Comparison of ENCODE assay signal across 8 mouse cellular contexts in the genomic region with DNA sequence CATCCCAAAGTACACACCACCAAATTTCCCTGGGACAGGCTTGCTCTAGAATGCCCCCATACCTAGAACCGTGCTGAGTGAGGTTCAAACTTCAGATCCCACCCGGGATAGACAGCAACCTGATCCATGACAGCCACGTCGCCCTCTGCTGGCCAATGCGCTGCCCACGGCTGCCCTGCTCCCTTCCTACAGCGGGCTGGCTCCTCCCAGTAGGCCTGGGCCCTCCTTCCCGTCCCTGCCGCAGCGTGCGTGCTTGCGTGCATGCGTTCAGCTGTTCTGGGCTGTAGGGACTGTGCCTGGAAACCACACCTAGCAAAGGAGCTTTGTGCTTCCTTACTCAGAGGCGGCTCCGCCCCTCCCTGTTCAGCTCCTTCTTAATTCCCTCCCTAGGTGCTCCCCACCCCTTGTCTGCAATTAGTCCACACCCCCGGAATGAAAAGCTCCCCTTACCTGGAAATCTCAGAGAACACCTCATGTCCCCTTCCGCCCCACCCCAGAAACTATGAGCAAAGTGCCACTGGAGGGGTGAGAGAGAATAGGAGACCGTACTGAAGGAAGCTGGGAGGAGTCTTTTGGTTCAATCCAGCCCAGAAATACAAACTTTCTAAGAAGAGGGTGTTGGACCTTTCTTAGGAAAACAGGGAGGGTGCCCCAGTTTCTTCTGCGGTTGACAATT. TPM values are rescaled to one million over a fixed set of nuclear protein-coding genes. Genes with fewer than 3 reads are reported as not detected.
A peak's percentile ranks its signal among the peaks of the same experiment; 100 is the strongest.
DNase-seq lines count a peak whose midpoint lies in the region; ATAC-seq lines count a peak whose summit lies in the region.

No protein-coding gene starts in this region.

- peak overlapping the region; percentile 59 for H3K9ac ChIP-seq in hindbrain, embryonic 16.5 days (ENCODE audit: low read depth, low read length)

- no peaks in the 10 kb centered on the region; the same call in 1 of the 2 replicates for H3K27me3 ChIP-seq in hindbrain, embryonic 16.5 days (replicated peaks; ENCODE audit: control insufficient read depth, insufficient read depth, low read length)

- peak overlapping the region; percentile 51 for H3K4me2 ChIP-seq in hindbrain, embryonic 16.5 days (ENCODE audit: low read length)

- peak overlapping the region; percentile 11; the same call in 1 of the 2 replicates for H3K4me3 ChIP-seq in hindbrain, embryonic 16.5 days (ENCODE audit: low read length)

- 0 out of 2 replicates have a peak overlapping the region, but pooled peaks have one; percentile 23 for H3K27ac ChIP-seq in hindbrain, embryonic 16.5 days (ENCODE audit: low read depth, low read length)

- peaks cover 7% of the 10 kb centered on the region for H3K4me1 ChIP-seq in hindbrain, embryonic 16.5 days (ENCODE audit: control insufficient read depth, insufficient read depth, low read depth, low read length)

- no peaks in the 10 kb centered on the region for H3K9me3 ChIP-seq in hindbrain, embryonic 16.5 days (ENCODE audit: control insufficient read depth, low read length)

- peak; percentile 94 for ATAC-seq in hindbrain, embryonic 16.5 days

- no peaks in the 10 kb centered on the region for H3K36me3 ChIP-seq in hindbrain, embryonic 16.5 days (ENCODE audit: control insufficient read depth, insufficient read depth, low read length)

- 10% methylated on average over 19 of the region's 19 CpGs for WGBS in hindbrain, embryonic 16.5 days

- DNase-seq in ZHBTc4 (ENCODE audit: low read depth, low spot score): peak; percentile 96
- DNase-seq in cerebellum, postnatal 4 days (ENCODE audit: low spot score in 2 of 2): peak; percentile 91 to 96
- DNase-seq in gastrocnemius, adult 18-20 months (ENCODE audit: low spot score): peak; percentile 98
- DNase-seq in left cerebral cortex, adult 18-20 months (ENCODE audit: low spot score in 2 of 2): peak; percentile 90 to 94
- DNase-seq in lung, postnatal 4 days: peak; percentile 98 to 99
- DNase-seq in retina, postnatal 1 day: peak; percentile 95
- peak; percentile 96 for DNase-seq in thymus, postnatal 4 days

RNA-seq across cellular contexts. Expression of a gene that starts 17.2 kb away (rescaled TPM):
- 10 to 100 TPM in 1 of 2 experiments, 1 to 10 TPM in 1; 8.6 to 11.7 TPM for total RNA-seq in gastrocnemius, adult 18-20 months (2021)
- 10.2 and 12.7 TPM in 2 replicates for polyA plus RNA-seq in hindbrain, embryonic 16.5 days (2015; fragmentation: Nextera tagmentation; extraction: Ambion mirVana)
- 10 to 100 TPM; 12.1 to 14.2 TPM for total RNA-seq in left cerebral cortex, adult 18-20 months (2021)

RNA-seq across cellular contexts. Expression of a gene that starts 28.3 kb away (rescaled TPM):
- 10 to 100 TPM; 26.0 to 48.0 TPM for total RNA-seq in gastrocnemius, adult 18-20 months (2021)
- polyA plus RNA-seq in hindbrain, embryonic 16.5 days (2015; fragmentation: Nextera tagmentation; extraction: Ambion mirVana): 22.4 and 24.1 TPM in 2 replicates
- total RNA-seq in left cerebral cortex, adult 18-20 months (2021): 100 to 1,000 TPM; 102 to 112 TPM

RNA-seq across cellular contexts. Expression of a gene that starts 30.0 kb away (rescaled TPM):
- total RNA-seq in gastrocnemius, adult 18-20 months (2021): not detected
- not detected in 2 replicates for polyA plus RNA-seq in hindbrain, embryonic 16.5 days (2015; fragmentation: Nextera tagmentation; extraction: Ambion mirVana)
- total RNA-seq in left cerebral cortex, adult 18-20 months (2021): not detected

Comparison
In these comparisons a context has a peak if more than half of its experiments do, and no peak if none do; other contexts are left out.
1. Peak in every context shown above with its lines: DNase-seq, ATAC-seq, H3K4me3 ChIP-seq and H3K27ac ChIP-seq.